In genomic region chr7:144078661-144079060, GRCm38 (mm10) we compare ENCODE assay signal across 10 mouse cellular contexts.
DNase-seq lines count a peak whose midpoint lies in the region; ATAC-seq and TF ChIP-seq lines count a peak whose summit lies in the region.
"Had no signal": no experiment of that assay in that cellular context is flagged by ENCODE, and none has a peak within 500 bp of the region (broad histone marks: within the 10 kb centered on the region; RNA-seq: fewer than 3 reads in every experiment).

No protein-coding gene starts in this region.

- H3K4me2 ChIP-seq in midbrain, postnatal 0 days (ENCODE audit: low read depth, low read length, poor library complexity, severe bottlenecking), result no peak overlapping the region
- no peak overlapping the region for H3K4me2 ChIP-seq in forebrain, embryonic 13.5 days
- H3K4me2 ChIP-seq: heart, embryonic 15.5 days; midbrain, embryonic 12.5 days had no signal

- TF ChIP-seq CTCF in midbrain, postnatal 0 days (IDR thresholded peaks at IDR 0.05), result peak; percentile 80

- no peak overlapping the region for H3K4me3 ChIP-seq in midbrain, postnatal 0 days (ENCODE audit: low read depth, low read length)
- H3K4me3 ChIP-seq in midbrain, embryonic 10.5 days, result no peak overlapping the region
- no peak overlapping the region for H3K4me3 ChIP-seq in embryonic facial prominence, embryonic 10.5 days
- H3K4me3 ChIP-seq in forebrain, embryonic 13.5 days, result no peak overlapping the region
- H3K4me3 ChIP-seq: heart, embryonic 15.5 days; midbrain, embryonic 12.5 days had no signal

- H3K9me3 ChIP-seq in midbrain, postnatal 0 days (ENCODE audit: low read length), result no peaks in the 10 kb centered on the region
- H3K9me3 ChIP-seq in midbrain, embryonic 10.5 days (replicated peaks), result no peaks in the 10 kb centered on the region
- H3K9me3 ChIP-seq in embryonic facial prominence, embryonic 10.5 days, result peaks cover 3% of the 10 kb centered on the region; the same call in 1 of the 2 replicates
- no peaks in the 10 kb centered on the region for H3K9me3 ChIP-seq in forebrain, embryonic 13.5 days (replicated peaks)
- H3K9me3 ChIP-seq: heart, embryonic 15.5 days had no signal

- 94% methylated on average over 1 of the region's 1 CpGs for WGBS in midbrain, postnatal 0 days
- WGBS in midbrain, embryonic 10.5 days, result 88% methylated on average over 1 of the region's 1 CpGs
- WGBS in embryonic facial prominence, embryonic 10.5 days, result 87% methylated on average over 1 of the region's 1 CpGs
- 78% methylated on average over 1 of the region's 1 CpGs for whole genome bisulfite sequencing in forebrain, embryonic 13.5 days

- intact Hi-C loops in gastrocnemius, postnatal 14 days (cut with DNase I; ENCODE audit: low total_unique reads), result no loop called here

- ATAC-seq in midbrain, postnatal 0 days (ENCODE audit: low FRiP score), result no peak
- ATAC-seq in forebrain, embryonic 13.5 days, result no peak

- no peak overlapping the region for H3K27ac ChIP-seq in midbrain, postnatal 0 days (ENCODE audit: low read depth, low read length)
- no peak overlapping the region for H3K27ac ChIP-seq in midbrain, embryonic 10.5 days (replicated peaks)
- no peak overlapping the region for H3K27ac ChIP-seq in embryonic facial prominence, embryonic 10.5 days (replicated peaks)
- no peak overlapping the region for H3K27ac ChIP-seq in forebrain, embryonic 13.5 days
- H3K27ac ChIP-seq: heart, embryonic 15.5 days; midbrain, embryonic 12.5 days had no signal

- H3K27me3 ChIP-seq in midbrain, postnatal 0 days (ENCODE audit: insufficient read depth, low read length), result no peaks in the 10 kb centered on the region
- no peaks in the 10 kb centered on the region for H3K27me3 ChIP-seq in midbrain, embryonic 10.5 days (ENCODE audit: low read depth, poor library complexity, severe bottlenecking)
- H3K27me3 ChIP-seq in embryonic facial prominence, embryonic 10.5 days (replicated peaks; ENCODE audit: low read depth, poor library complexity, severe bottlenecking), result no peaks in the 10 kb centered on the region
- no peaks in the 10 kb centered on the region for H3K27me3 ChIP-seq in forebrain, embryonic 13.5 days
- H3K27me3 ChIP-seq: heart, embryonic 15.5 days; midbrain, embryonic 12.5 days had no signal

- peak; percentile 21 for DNase-seq in gastrocnemius, postnatal 14 days
- no peak for DNase-seq in gastrocnemius, adult 8-10 months (ENCODE audit: low spot score in 2 of 2)
- DNase-seq in midbrain, postnatal 0 days (ENCODE audit: low spot score), result peak; percentile 75
- no peak for DNase-seq in midbrain, embryonic 10.5 days (ENCODE audit: low spot score)
- DNase-seq in embryonic facial prominence, embryonic 10.5 days (ENCODE audit: low spot score), result peak; percentile 51
- peak; percentile 47 for DNase-seq in thymus, postnatal 0 days (ENCODE audit: low spot score)
- DNase-seq in urinary bladder, postnatal 4 days (ENCODE audit: low spot score in 2 of 2), result no peak

- no peak overlapping the region for H3K9ac ChIP-seq in midbrain, postnatal 0 days (replicated peaks; ENCODE audit: low read length, poor library complexity, severe bottlenecking)
- no peak overlapping the region for H3K9ac ChIP-seq in forebrain, embryonic 13.5 days
- H3K9ac ChIP-seq: heart, embryonic 15.5 days; midbrain, embryonic 12.5 days had no signal

- no peaks in the 10 kb centered on the region for H3K4me1 ChIP-seq in midbrain, postnatal 0 days (ENCODE audit: insufficient read depth, low read length)
- H3K4me1 ChIP-seq in midbrain, embryonic 10.5 days, result no peaks in the 10 kb centered on the region
- H3K4me1 ChIP-seq in embryonic facial prominence, embryonic 10.5 days, result no peaks in the 10 kb centered on the region
- H3K4me1 ChIP-seq in forebrain, embryonic 13.5 days, result no peaks in the 10 kb centered on the region
- H3K4me1 ChIP-seq: heart, embryonic 15.5 days; midbrain, embryonic 12.5 days had no signal

- H3K36me3 ChIP-seq in midbrain, postnatal 0 days (ENCODE audit: insufficient read depth, low read length), result no peaks in the 10 kb centered on the region
- no peaks in the 10 kb centered on the region for H3K36me3 ChIP-seq in midbrain, embryonic 10.5 days
- H3K36me3 ChIP-seq in embryonic facial prominence, embryonic 10.5 days (replicated peaks), result no peaks in the 10 kb centered on the region
- H3K36me3 ChIP-seq in forebrain, embryonic 13.5 days (ENCODE audit: poor library complexity, severe bottlenecking), result no peaks in the 10 kb centered on the region
- H3K36me3 ChIP-seq: heart, embryonic 15.5 days; midbrain, embryonic 12.5 days had no signal

Comparison
In these comparisons a context has a peak if more than half of its experiments do, and no peak if none do; other contexts are left out.
1. DNase-seq: peak in gastrocnemius, postnatal 14 days (single experiment), midbrain, postnatal 0 days (single experiment), embryonic facial prominence, embryonic 10.5 days (single experiment) and thymus, postnatal 0 days (single experiment); none in gastrocnemius, adult 8-10 months (0 of 2), midbrain, embryonic 10.5 days (single experiment) and urinary bladder, postnatal 4 days (0 of 2).